Comparison of ENCODE assay signal across 25 mouse cellular contexts in genomic region chr3:83633032-83633431, GRCm38 (mm10).
DNase-seq lines count a peak whose midpoint lies in the region; ATAC-seq and TF ChIP-seq lines count a peak whose summit lies in the region.
"Had no signal": no experiment of that assay in that cellular context is flagged by ENCODE, and none has a peak within 500 bp of the region (broad histone marks: within the 10 kb centered on the region; RNA-seq: fewer than 3 reads in every experiment).

No protein-coding gene starts in this region.

- ATAC-seq in hindbrain, embryonic 13.5 days (ENCODE audit: low FRiP score), result 0 out of 2 replicates have a peak, but pooled peaks have one; percentile 52
- ATAC-seq in neural tube, embryonic 12.5 days (ENCODE audit: low FRiP score, low read depth), result 0 out of 2 replicates have a peak, but pooled peaks have one; percentile 25
- no peak for ATAC-seq in neural tube, embryonic 15.5 days (ENCODE audit: low FRiP score)
- ATAC-seq: activated CD4-positive, CD25-positive, alpha-beta regulatory T cell, adult 4 months; forebrain, embryonic 15.5 days had no signal

- H3K4me2 ChIP-seq in hindbrain, embryonic 13.5 days, result no peak overlapping the region
- no peak overlapping the region for H3K4me2 ChIP-seq in neural tube, embryonic 12.5 days (replicated peaks)
- H3K4me2 ChIP-seq in neural tube, embryonic 15.5 days, result no peak overlapping the region
- H3K4me2 ChIP-seq: embryonic facial prominence, embryonic 13.5 days; forebrain, embryonic 12.5 days; forebrain, embryonic 15.5 days; heart, embryonic 12.5 days; heart, embryonic 15.5 days; hindbrain, embryonic 15.5 days had no signal

- no peaks in the 10 kb centered on the region for H3K9me3 ChIP-seq in hindbrain, embryonic 13.5 days
- H3K9me3 ChIP-seq in hindbrain, embryonic 10.5 days, result no peaks in the 10 kb centered on the region
- H3K9me3 ChIP-seq in neural tube, embryonic 12.5 days, result no peaks in the 10 kb centered on the region
- no peaks in the 10 kb centered on the region for H3K9me3 ChIP-seq in neural tube, embryonic 15.5 days (replicated peaks)
- H3K9me3 ChIP-seq: embryonic facial prominence, embryonic 10.5 days; embryonic facial prominence, embryonic 13.5 days; forebrain, embryonic 12.5 days; forebrain, embryonic 15.5 days; heart, embryonic 12.5 days; heart, embryonic 15.5 days; hindbrain, embryonic 15.5 days had no signal

- TF ChIP-seq POLR2A in brain, embryonic 14.5 days (IDR thresholded peaks at IDR 0.05; ENCODE audit: borderline replicate concordance, extremely low read depth, insufficient read depth, insufficient read length, poor library complexity, severe bottlenecking), result no peak

- H3K4me3 ChIP-seq in hindbrain, embryonic 13.5 days, result no peak overlapping the region
- no peak overlapping the region for H3K4me3 ChIP-seq in hindbrain, embryonic 10.5 days
- H3K4me3 ChIP-seq in neural tube, embryonic 12.5 days, result no peak overlapping the region
- H3K4me3 ChIP-seq in neural tube, embryonic 15.5 days (replicated peaks), result no peak overlapping the region
- H3K4me3 ChIP-seq: embryonic facial prominence, embryonic 10.5 days; embryonic facial prominence, embryonic 13.5 days; erythroblast, embryonic 14.5 days; forebrain, embryonic 12.5 days; forebrain, embryonic 15.5 days; heart, embryonic 12.5 days; heart, embryonic 15.5 days; hindbrain, embryonic 15.5 days had no signal

- no peak for DNase-seq in hindbrain, embryonic 10.5 days (ENCODE audit: low spot score)
- DNase-seq in brain, embryonic 14.5 days (ENCODE audit: low read depth), result peak; percentile 24
- no peak for DNase-seq in cerebellum, adult 11-12 months
- DNase-seq: adrenal gland, adult 8-10 months; adrenal gland, postnatal 25 days; cerebellum, adult 2 months; cerebellum, adult 9-11 months; cerebellum, postnatal 36 days; embryo, embryonic 11 days; gastrocnemius, postnatal 25 days; heart, adult 18-20 months; heart, postnatal 10 days; heart, postnatal 36 days had no signal

- no peaks in the 10 kb centered on the region; the same call in 1 of the 2 replicates for H3K4me1 ChIP-seq in hindbrain, embryonic 13.5 days (replicated peaks)
- H3K4me1 ChIP-seq in hindbrain, embryonic 10.5 days (replicated peaks), result no peaks in the 10 kb centered on the region
- H3K4me1 ChIP-seq in neural tube, embryonic 12.5 days, result no peaks in the 10 kb centered on the region
- H3K4me1 ChIP-seq in neural tube, embryonic 15.5 days, result 0 out of 2 replicates have a peak, but pooled peaks cover 3% of the 10 kb centered on the region
- H3K4me1 ChIP-seq: embryonic facial prominence, embryonic 10.5 days; embryonic facial prominence, embryonic 13.5 days; forebrain, embryonic 12.5 days; forebrain, embryonic 15.5 days; heart, embryonic 12.5 days; heart, embryonic 15.5 days; hindbrain, embryonic 15.5 days had no signal

- H3K9ac ChIP-seq in hindbrain, embryonic 13.5 days, result no peak overlapping the region
- H3K9ac ChIP-seq in neural tube, embryonic 12.5 days, result no peak overlapping the region
- no peak overlapping the region for H3K9ac ChIP-seq in neural tube, embryonic 15.5 days (replicated peaks)
- H3K9ac ChIP-seq: embryonic facial prominence, embryonic 13.5 days; forebrain, embryonic 12.5 days; forebrain, embryonic 15.5 days; heart, embryonic 12.5 days; heart, embryonic 15.5 days; hindbrain, embryonic 15.5 days had no signal

- no peak overlapping the region for H3K27ac ChIP-seq in hindbrain, embryonic 13.5 days
- H3K27ac ChIP-seq in hindbrain, embryonic 10.5 days, result no peak overlapping the region
- H3K27ac ChIP-seq in neural tube, embryonic 12.5 days, result no peak overlapping the region
- no peak overlapping the region for H3K27ac ChIP-seq in neural tube, embryonic 15.5 days (replicated peaks)
- H3K27ac ChIP-seq: embryonic facial prominence, embryonic 10.5 days; embryonic facial prominence, embryonic 13.5 days; forebrain, embryonic 12.5 days; forebrain, embryonic 15.5 days; heart, embryonic 15.5 days; hindbrain, embryonic 15.5 days had no signal

- no peaks in the 10 kb centered on the region for H3K36me3 ChIP-seq in hindbrain, embryonic 13.5 days
- H3K36me3 ChIP-seq in hindbrain, embryonic 10.5 days, result no peaks in the 10 kb centered on the region
- no peaks in the 10 kb centered on the region for H3K36me3 ChIP-seq in neural tube, embryonic 12.5 days
- H3K36me3 ChIP-seq in neural tube, embryonic 15.5 days, result no peaks in the 10 kb centered on the region
- H3K36me3 ChIP-seq: embryonic facial prominence, embryonic 10.5 days; embryonic facial prominence, embryonic 13.5 days; forebrain, embryonic 12.5 days; forebrain, embryonic 15.5 days; heart, embryonic 12.5 days; heart, embryonic 15.5 days; hindbrain, embryonic 15.5 days had no signal

- no peak for TF ChIP-seq CTCF in brain, embryonic 14.5 days (IDR thresholded peaks at IDR 0.05; ENCODE audit: borderline replicate concordance, extremely low read depth, insufficient read depth, insufficient read length)

- 72% methylated on average over 9 of the region's 9 CpGs for WGBS in hindbrain, embryonic 13.5 days
- 92% methylated on average over 9 of the region's 9 CpGs for WGBS in hindbrain, embryonic 10.5 days
- 76% methylated on average over 9 of the region's 9 CpGs for WGBS in neural tube, embryonic 12.5 days
- 53% methylated on average over 9 of the region's 9 CpGs for WGBS in neural tube, embryonic 15.5 days

- H3K27me3 ChIP-seq in hindbrain, embryonic 13.5 days, result no peaks in the 10 kb centered on the region
- H3K27me3 ChIP-seq in hindbrain, embryonic 10.5 days (ENCODE audit: insufficient read depth, poor library complexity, severe bottlenecking), result no peaks in the 10 kb centered on the region
- no peaks in the 10 kb centered on the region for H3K27me3 ChIP-seq in neural tube, embryonic 12.5 days (replicated peaks)
- H3K27me3 ChIP-seq in neural tube, embryonic 15.5 days (replicated peaks), result no peaks in the 10 kb centered on the region
- H3K27me3 ChIP-seq: embryonic facial prominence, embryonic 13.5 days; forebrain, embryonic 12.5 days; forebrain, embryonic 15.5 days; heart, embryonic 12.5 days; heart, embryonic 15.5 days; hindbrain, embryonic 15.5 days had no signal
